Mouse (Mus musculus): ENCODE data around the gene Hist1h2ag. TPM values are rescaled to one million over a fixed set of nuclear protein-coding genes. Genes with fewer than 3 reads are reported as not detected.
A peak's percentile ranks its signal among the peaks of the same experiment; 100 is the strongest.

Hist1h2ag gene
- polyA plus RNA-seq, 1 experiment from 2014 or later: 16.0 TPM

DNA sequence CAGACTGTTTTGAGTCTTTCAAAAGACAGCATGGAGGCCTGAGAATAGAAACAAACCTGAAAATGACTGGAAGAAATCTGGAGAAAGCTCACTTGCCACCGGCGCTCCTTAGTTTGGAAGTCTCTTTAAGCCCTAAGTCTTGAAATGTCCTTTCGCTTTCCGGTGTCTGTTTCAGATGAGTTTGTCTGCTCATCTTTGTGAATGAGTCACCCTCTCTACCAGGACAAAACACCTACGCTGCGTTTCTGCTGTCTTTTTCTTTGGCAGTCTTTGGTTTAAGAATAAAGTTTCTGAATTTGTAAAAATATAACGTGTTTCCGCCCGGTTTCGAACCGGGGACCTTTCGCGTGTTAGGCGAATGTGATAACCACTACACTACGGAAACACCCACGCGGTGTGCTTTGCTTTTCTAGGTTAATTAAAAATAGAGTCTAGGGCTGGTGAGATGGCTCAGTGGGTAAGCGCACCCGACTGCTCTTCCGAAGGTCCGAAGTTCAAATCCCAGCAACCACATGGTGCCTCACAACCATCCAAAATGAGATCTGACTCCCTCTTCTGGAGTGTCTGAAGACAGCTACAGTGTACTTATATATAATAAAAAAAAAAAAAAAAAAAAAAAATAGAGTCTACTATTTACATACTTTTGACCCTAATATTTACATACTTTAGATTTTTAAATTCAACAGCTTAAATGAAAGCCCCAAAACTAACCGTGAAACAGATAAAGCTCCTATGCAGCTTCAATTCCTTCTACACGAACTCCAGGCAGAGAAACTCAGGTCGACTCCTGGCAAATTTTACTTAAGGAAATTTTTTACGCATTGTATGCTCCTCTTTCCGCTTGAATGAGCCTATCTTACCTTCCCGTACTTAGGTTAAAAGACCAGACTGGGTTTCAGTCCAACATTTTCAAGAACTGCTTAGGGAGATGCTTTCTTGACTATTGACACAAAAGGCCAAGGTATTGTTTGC is 27.0 kb downstream of the Hist1h2ag start:
- peak overlapping the region; percentile 26 for H3K4me3 ChIP-seq (ENCODE audit: low read depth, low read length)
- no peaks in the 10 kb centered on the region for H3K36me3 ChIP-seq (ENCODE audit: control insufficient read depth, insufficient read depth)
- 14% methylated on average over 27 of the region's 27 CpGs for WGBS

DNA sequence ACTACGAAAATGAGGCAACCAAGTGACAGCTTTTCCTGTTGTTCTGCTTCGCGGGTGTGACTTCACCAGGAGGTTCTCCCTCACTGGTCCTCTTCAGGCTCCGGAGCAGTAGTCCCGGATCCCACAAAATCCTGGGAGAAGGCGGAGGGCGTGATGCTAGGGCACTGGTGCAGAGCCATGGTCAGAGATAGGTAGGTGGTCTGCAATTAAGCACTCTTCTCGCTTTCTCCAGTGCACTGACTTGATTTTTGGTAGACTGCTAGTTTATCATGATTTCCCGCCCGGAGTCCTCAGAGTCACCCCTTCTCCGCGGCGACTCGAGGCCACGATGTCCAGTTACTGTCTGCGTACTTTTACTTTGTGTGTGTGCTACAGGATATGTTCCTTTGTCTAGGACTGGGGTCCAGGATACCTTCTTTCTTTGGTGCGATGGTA is 28.3 kb downstream of the Hist1h2ag start:
- Histone ChIP-seq H3K9me3 (ENCODE audit: control insufficient read depth) (no peaks in the 10 kb centered on the region), H3K4me2 (replicated peaks; ENCODE audit: low read depth) (peak overlapping the region; percentile 22), H3K9ac (ENCODE audit: low read depth, low read length) (no peak overlapping the region), H3K4me3 (ENCODE audit: low read depth, low read length) (peak overlapping the region; percentile 20), H3K4me1 (replicated peaks; ENCODE audit: control insufficient read depth, insufficient read depth, low read length) (0 out of 2 replicates have a peak, but pooled peaks cover 3% of the 10 kb centered on the region), H3K27me3 (replicated peaks; ENCODE audit: control insufficient read depth, insufficient read depth, low read length) (peaks cover 57% of the 10 kb centered on the region), H3K36me3 (ENCODE audit: control insufficient read depth, insufficient read depth) (no peaks in the 10 kb centered on the region), H3K27ac (ENCODE audit: low read depth, low read length) (no peak overlapping the region)
- ATAC-seq: no peak
- 11% methylated on average over 17 of the region's 17 CpGs for WGBS
- TF ChIP-seq CTCF (IDR thresholded peaks at IDR 0.05; ENCODE audit: low read depth): no peak

More for the DNA sequence above, 27.0 kb downstream of the Hist1h2ag start:
- peak; percentile 29 for TF ChIP-seq CTCF (IDR thresholded peaks at IDR 0.05; ENCODE audit: low read depth)
- no peaks in the 10 kb centered on the region for H3K9me3 ChIP-seq (ENCODE audit: control insufficient read depth)
- 0 out of 2 replicates have a peak, but pooled peaks cover 3% of the 10 kb centered on the region for H3K4me1 ChIP-seq (replicated peaks; ENCODE audit: control insufficient read depth, insufficient read depth, low read length)
- H3K9ac ChIP-seq (ENCODE audit: low read depth, low read length): no peak overlapping the region
- peak overlapping the region; percentile 35 for H3K4me2 ChIP-seq (replicated peaks; ENCODE audit: low read depth)
- ATAC-seq: peak; percentile 84
- no peak overlapping the region for H3K27ac ChIP-seq (ENCODE audit: low read depth, low read length)
- peaks cover 44% of the 10 kb centered on the region for H3K27me3 ChIP-seq (replicated peaks; ENCODE audit: control insufficient read depth, insufficient read depth, low read length)

DNA sequence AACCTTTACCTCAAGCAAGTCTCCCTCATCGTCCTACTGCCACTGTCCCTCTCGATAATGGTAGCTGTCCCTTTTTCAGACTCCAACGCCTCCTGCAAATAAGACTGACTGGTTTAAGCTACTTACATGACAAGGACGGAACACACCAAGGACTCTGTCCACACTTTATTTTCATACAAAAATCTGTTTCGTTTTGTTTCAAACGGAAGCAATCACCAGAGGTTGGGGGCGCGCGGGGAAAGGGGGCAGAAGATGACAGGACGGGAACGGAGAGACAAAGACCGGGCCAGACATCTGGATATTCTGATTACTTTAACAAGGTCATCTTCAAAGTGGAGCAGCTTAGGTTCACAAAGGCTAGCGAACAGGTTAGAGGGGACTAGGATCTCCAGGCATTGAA is 29.0 kb downstream of the Hist1h2ag start:
- Histone ChIP-seq H3K4me1 (replicated peaks; ENCODE audit: control insufficient read depth, insufficient read depth, low read length) (0 out of 2 replicates have a peak, but pooled peaks cover 3% of the 10 kb centered on the region), H3K4me2 (replicated peaks; ENCODE audit: low read depth) (no peak overlapping the region), H3K9ac (ENCODE audit: low read depth, low read length) (no peak overlapping the region), H3K27me3 (replicated peaks; ENCODE audit: control insufficient read depth, insufficient read depth, low read length) (peaks cover 63% of the 10 kb centered on the region), H3K27ac (ENCODE audit: low read depth, low read length) (no peak overlapping the region), H3K36me3 (ENCODE audit: control insufficient read depth, insufficient read depth) (no peaks in the 10 kb centered on the region), H3K9me3 (ENCODE audit: control insufficient read depth) (no peaks in the 10 kb centered on the region), H3K4me3 (ENCODE audit: low read depth, low read length) (no peak overlapping the region)
- ATAC-seq: no peak
- TF ChIP-seq CTCF (IDR thresholded peaks at IDR 0.05; ENCODE audit: low read depth): no peak
- 16% methylated on average over 13 of the region's 13 CpGs for WGBS

DNA sequence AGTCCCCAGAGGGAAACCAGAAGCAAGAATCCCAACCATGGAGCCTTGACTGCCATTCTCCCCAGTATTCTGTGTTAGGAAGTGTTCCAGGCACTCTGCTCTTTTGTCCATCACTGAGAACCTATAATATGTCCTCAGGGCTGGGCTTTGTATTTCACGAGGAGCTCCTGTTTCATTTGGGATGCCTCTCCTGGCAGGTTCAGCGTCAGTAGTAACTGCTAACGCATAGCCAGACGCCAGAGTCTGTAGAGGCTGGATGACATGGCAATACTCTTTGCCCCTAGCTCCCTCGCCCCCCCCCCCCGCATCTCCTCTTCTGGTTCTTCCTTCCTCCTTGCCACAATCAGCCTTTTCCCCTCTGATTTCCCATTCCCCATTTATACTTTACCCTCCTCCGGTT is 33.1 kb downstream of the Hist1h2ag start, which contains the start of gene Prss16:
Prss16 (minus strand) TSS at position 101 of the 400 bp plus-strand sequence.
- no peak for ATAC-seq
- Histone ChIP-seq H3K4me2 (replicated peaks; ENCODE audit: low read depth) (no peak within 1 kb of the TSS), H3K4me3 (ENCODE audit: low read depth, low read length) (no peak within 1 kb of the TSS), H3K4me1 (replicated peaks; ENCODE audit: control insufficient read depth, insufficient read depth, low read length) (no peaks in the 10 kb centered on the region), H3K9me3 (ENCODE audit: control insufficient read depth) (no peaks in the 10 kb centered on the region), H3K27me3 (replicated peaks; ENCODE audit: control insufficient read depth, insufficient read depth, low read length) (peaks cover 85% of the 10 kb centered on the region), H3K27ac (ENCODE audit: low read depth, low read length) (no peak within 1 kb of the TSS), H3K9ac (ENCODE audit: low read depth, low read length) (no peak within 1 kb of the TSS), H3K36me3 (ENCODE audit: control insufficient read depth, insufficient read depth) (no peaks in the 10 kb centered on the region)
- TF ChIP-seq CTCF (IDR thresholded peaks at IDR 0.05; ENCODE audit: low read depth): no peak
- 45% methylated on average over 7 of the region's 7 CpGs for whole genome bisulfite sequencing

DNA sequence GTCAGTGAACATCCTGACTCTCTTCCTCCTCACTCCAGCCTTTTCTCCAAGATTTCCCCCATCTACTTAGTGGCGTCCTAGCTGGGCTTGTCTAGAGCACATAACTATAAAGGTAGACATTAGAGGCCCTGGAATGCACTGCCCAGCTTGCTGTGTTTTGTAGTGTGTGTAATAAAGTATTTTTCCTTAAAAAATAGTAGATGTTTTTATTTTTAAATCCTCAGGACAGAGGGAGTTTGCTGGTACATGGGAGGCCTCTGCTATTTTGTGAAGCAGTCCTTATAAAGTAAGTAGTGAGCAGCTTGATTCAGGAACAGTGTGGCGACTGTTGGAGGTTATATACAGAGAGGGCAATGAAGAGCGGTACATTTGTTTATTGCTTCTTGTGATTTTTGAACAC is 34.0 kb downstream of the Hist1h2ag start:
- no peaks in the 10 kb centered on the region for H3K4me1 ChIP-seq (replicated peaks; ENCODE audit: control insufficient read depth, insufficient read depth, low read length)
- no peaks in the 10 kb centered on the region for H3K9me3 ChIP-seq (ENCODE audit: control insufficient read depth)
- no peak overlapping the region for H3K27ac ChIP-seq (ENCODE audit: low read depth, low read length)
- H3K36me3 ChIP-seq (ENCODE audit: control insufficient read depth, insufficient read depth): no peaks in the 10 kb centered on the region
- ATAC-seq: no peak
- no peak overlapping the region for H3K4me2 ChIP-seq (replicated peaks; ENCODE audit: low read depth)
- H3K4me3 ChIP-seq (ENCODE audit: low read depth, low read length): no peak overlapping the region
- peaks cover 85% of the 10 kb centered on the region for H3K27me3 ChIP-seq (replicated peaks; ENCODE audit: control insufficient read depth, insufficient read depth, low read length)
- TF ChIP-seq CTCF (IDR thresholded peaks at IDR 0.05; ENCODE audit: low read depth): no peak
- WGBS: 83% methylated on average over 3 of the region's 3 CpGs
- H3K9ac ChIP-seq (ENCODE audit: low read depth, low read length): no peak overlapping the region

DNA sequence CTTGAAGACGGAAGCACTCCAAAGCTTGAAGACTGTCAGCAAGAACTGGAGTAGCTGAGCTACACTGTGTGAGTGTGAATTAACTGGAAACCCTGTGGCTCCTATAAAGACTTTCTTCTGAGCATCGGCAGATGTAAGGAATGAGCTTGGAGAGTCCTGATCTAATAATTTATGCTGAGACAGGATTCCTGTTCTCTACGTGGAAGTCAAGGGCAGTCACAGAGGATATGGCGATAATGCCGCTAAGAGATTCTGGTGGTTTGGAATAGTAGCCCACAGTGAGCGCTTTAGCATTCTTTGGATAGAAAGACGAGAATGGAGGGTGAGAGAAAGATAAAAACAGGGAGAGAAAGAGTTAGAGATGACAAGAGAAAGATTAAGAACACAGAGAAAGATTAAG is 34.9 kb downstream of the Hist1h2ag start:
- ATAC-seq: no peak
- no peaks in the 10 kb centered on the region for H3K4me1 ChIP-seq (replicated peaks; ENCODE audit: control insufficient read depth, insufficient read depth, low read length)
- H3K27me3 ChIP-seq (replicated peaks; ENCODE audit: control insufficient read depth, insufficient read depth, low read length): peaks cover 86% of the 10 kb centered on the region
- WGBS: 65% methylated on average over 7 of the region's 7 CpGs
- H3K9ac ChIP-seq (ENCODE audit: low read depth, low read length): no peak overlapping the region
- H3K36me3 ChIP-seq (ENCODE audit: control insufficient read depth, insufficient read depth): no peaks in the 10 kb centered on the region
- no peaks in the 10 kb centered on the region for H3K9me3 ChIP-seq (ENCODE audit: control insufficient read depth)
- no peak overlapping the region for H3K27ac ChIP-seq (ENCODE audit: low read depth, low read length)
- TF ChIP-seq CTCF (IDR thresholded peaks at IDR 0.05; ENCODE audit: low read depth): no peak
- no peak overlapping the region for H3K4me2 ChIP-seq (replicated peaks; ENCODE audit: low read depth)
- H3K4me3 ChIP-seq (ENCODE audit: low read depth, low read length): no peak overlapping the region; the same call in 1 of the 2 replicates

Data from intestine, postnatal 0 days (tissue).